Mouse (Mus musculus) MEL (cell line): ENCODE measurements around the gene Lin52.

Experiments
- POLR2AphosphoS2 ChIP-seq: IDR thresholded peaks from 2 replicates; pipeline ENCODE4 v1.6.1; 2011; ENCODE audit warnings: low read length, improper control_type of control experiment
- RAD21 ChIP-seq: IDR thresholded peaks from 2 replicates; pipeline ENCODE4 v1.6.1; 2011; ENCODE audit warnings: mild to moderate bottlenecking, low read depth, low read length, improper control_type of control experiment
- TBP ChIP-seq: IDR thresholded peaks from 2 replicates; pipeline ENCODE4 v1.8.0; 2011; ENCODE audit warnings: low read depth, low read length, improper control_type of control experiment

GRCm38 (mm10) chr12:84429825-84430224, 21.4 kb upstream of the Lin52 start:
- TF ChIP-seq TBP (no peak), POLR2AphosphoS2 (no peak), RAD21 (no peak)
